Mouse (Mus musculus) heart, postnatal 4 days (tissue): ENCODE data around the gene Olfr1457. TPM values are rescaled to one million over a fixed set of nuclear protein-coding genes. Genes with fewer than 3 reads are reported as not detected.

Experiments used
- DNase-seq: peaks from one replicate; pipeline ENCODE4 v3.0.0; 2021
- total RNA-seq, 2 experiments: library from RNA; stranded (reverse); gene quantifications; 2 replicates each; pipeline ENCODE4 v1.2.3; 2021

Olfr1457 gene
- total RNA-seq: not detected

GRCm38 (mm10) chr19:13097791-13098190 lies at the start of gene Olfr1457:
Gene Olfr1457, minus strand, starts transcription at chr19:13097891.
- no peak for DNase-seq

DNA sequence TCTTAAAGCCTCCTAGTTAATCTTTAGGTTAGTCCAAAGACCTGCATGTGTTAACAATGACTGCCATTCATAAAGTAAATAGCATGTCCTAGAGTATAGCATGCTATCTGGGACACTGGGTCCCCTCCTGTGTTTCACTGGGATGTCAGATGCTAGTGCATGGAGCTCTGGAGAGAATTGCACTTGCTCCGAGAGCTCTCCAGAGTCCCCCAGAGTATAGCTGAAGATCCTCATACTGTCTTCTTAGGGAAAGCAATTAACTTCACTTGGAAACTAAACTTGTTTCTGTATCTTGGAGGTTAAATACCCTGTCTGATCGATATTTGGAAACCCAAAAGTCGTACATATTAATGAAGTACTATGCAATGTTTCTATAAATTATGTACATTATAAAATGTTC lies 9.0 kb upstream of the Olfr1457 start, which contains the start of gene Olfr1458:
Olfr1458 (minus strand) TSS at position 101 of the 400 bp plus-strand sequence.
- DNase-seq: no peak

GRCm38 (mm10) chr19:13093908-13094307 lies 3.8 kb downstream of the Olfr1457 start:
- no peak for DNase-seq

- no peak for DNase-seq
These were observed 37.4 kb downstream of the Olfr1457 start, which contains the start of gene Olfr1454 for GRCm38 (mm10) chr19:13060310-13060709. Gene Olfr1454, plus strand, starts transcription at chr19:13060610.

Other genes starting within 250 kb of the Olfr1457 start
- gene Olfr1444, start 240.6 kb downstream of the Olfr1457 start, total RNA-seq: not detected
- not detected for gene Olfr1445, start 214.0 kb downstream of the Olfr1457 start, total RNA-seq
- gene Olfr1446, start 204.4 kb downstream of the Olfr1457 start, total RNA-seq: not detected
- gene Olfr1447, start 194.1 kb downstream of the Olfr1457 start, total RNA-seq: not detected
- gene Olfr1448, start 173.5 kb downstream of the Olfr1457 start, total RNA-seq: not detected
- gene Olfr1449, start 167.1 kb downstream of the Olfr1457 start, total RNA-seq: not detected
- not detected for gene Olfr1450, start 147.6 kb downstream of the Olfr1457 start, total RNA-seq
- not detected for gene Olfr1451, start 102.9 kb downstream of the Olfr1457 start, total RNA-seq
- not detected for gene Olfr1453, start 69.6 kb downstream of the Olfr1457 start, total RNA-seq
- not detected for gene Olfr1454, start 37.3 kb downstream of the Olfr1457 start, total RNA-seq
- not detected for gene Olfr1458, start 8.9 kb upstream of the Olfr1457 start, total RNA-seq
- gene Olfr1459, start 51.7 kb upstream of the Olfr1457 start, total RNA-seq: not detected
- gene Olfr1461, start 65.1 kb upstream of the Olfr1457 start, total RNA-seq: not detected
- gene Olfr1462, start 87.8 kb upstream of the Olfr1457 start, total RNA-seq: not detected
- gene Olfr1463, start 133.4 kb upstream of the Olfr1457 start, total RNA-seq: not detected
- gene Olfr1465, start 217.7 kb upstream of the Olfr1457 start, total RNA-seq: not detected
- gene Olfr1466, start 241.0 kb upstream of the Olfr1457 start, total RNA-seq: not detected